Mouse (Mus musculus) brain, embryonic 14.5 days (tissue): Measurements from ENCODE around the gene Capn15.

Experiments used
- CTCF ChIP-seq: fragments of 200-500 bp; IDR thresholded peaks from 2 replicates; pipeline ENCODE4 v1.5.1; 2012; ENCODE audit warnings: inconsistent platforms, mild to moderate bottlenecking, moderate library complexity, borderline replicate concordance; ENCODE audit not compliant: insufficient read depth, insufficient read length; ENCODE audit errors: extremely low read depth
- POLR2A ChIP-seq: fragments of 200-500 bp; IDR thresholded peaks from 2 replicates; pipeline ENCODE4 v1.6.1; 2012; ENCODE audit warnings: mild to moderate bottlenecking, inconsistent platforms, borderline replicate concordance; ENCODE audit not compliant: poor library complexity, insufficient read depth, insufficient read length, severe bottlenecking; ENCODE audit errors: extremely low read depth

DNA sequence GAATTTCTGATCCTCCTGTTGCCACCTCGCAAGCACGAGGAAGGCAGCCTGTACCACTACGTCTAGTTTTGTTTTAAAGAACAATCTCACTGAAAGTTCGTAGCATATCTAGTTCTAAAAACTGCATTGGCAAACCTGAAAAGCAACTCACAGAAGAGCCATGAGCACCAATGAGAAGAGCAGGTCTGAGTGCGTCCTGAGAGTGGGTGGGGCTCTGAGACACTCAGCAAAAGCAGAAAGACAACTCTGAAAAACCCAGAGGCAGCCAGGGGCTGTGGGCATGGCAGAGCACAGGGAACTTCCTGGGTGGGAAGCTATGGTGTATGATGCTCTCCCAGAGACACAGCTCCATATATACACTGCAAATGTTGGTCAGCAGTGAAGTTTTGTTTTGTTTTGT, 37.6 kb upstream of the Capn15 start:
- no peak for TF ChIP-seq CTCF
- TF ChIP-seq POLR2A: no peak
